Mouse (Mus musculus) embryonic fibroblast, embryonic 13.5 days (primary cell): ENCODE measurements at regions not wholly inside any gene's neighbourhood (a gene's known extent, or its start where the extent isn't known, plus 50 kb on each side); places are given as distances from the start of the nearest gene placed in this dataset.

Source experiments
- H3K27ac ChIP-seq: 2 replicates; pipeline ENCODE4 v1.5.1; 2012; ENCODE audit warnings: low read length, control low read depth, inconsistent platforms; ENCODE audit not compliant: insufficient read depth
- H3K4me1 ChIP-seq: 2 replicates; pipeline ENCODE4 v1.6.1; 2011; ENCODE audit warnings: low read length; ENCODE audit not compliant: control insufficient read depth, insufficient read depth
- H3K4me3 ChIP-seq: 2 replicates; pipeline ENCODE4 v1.5.1; 2011; ENCODE audit warnings: mild to moderate bottlenecking, control low read depth, low read length; ENCODE audit not compliant: insufficient read depth
- CTCF ChIP-seq: IDR thresholded peaks from 2 replicates; pipeline ENCODE4 v1.5.1; 2011; ENCODE audit warnings: mild to moderate bottlenecking, control low read depth, low read length, moderate library complexity, borderline replicate concordance; ENCODE audit not compliant: insufficient read depth
- POLR2A ChIP-seq: IDR thresholded peaks from 2 replicates; pipeline ENCODE4 v1.6.1; 2011; ENCODE audit warnings: low read depth, mild to moderate bottlenecking, control low read depth, low read length, moderate library complexity

- no peak overlapping the region for H3K27ac ChIP-seq
- TF ChIP-seq POLR2A (no peak), CTCF (no peak)
These were observed 53.3 kb upstream of the Creb5 start for GRCm38 (mm10) chr6:53233777-53234176.

GRCm38 (mm10) chr6:53232616-53233015, 54.5 kb upstream of the Creb5 start:
- no peak for TF ChIP-seq CTCF
- TF ChIP-seq POLR2A: no peak
- Histone ChIP-seq H3K4me3 (no peak overlapping the region), H3K27ac (no peak overlapping the region), H3K4me1 (no peaks in the 10 kb centered on the region)

More at GRCm38 (mm10) chr6:53233777-53234176, 53.3 kb upstream of the Creb5 start:
- no peak overlapping the region for H3K4me3 ChIP-seq
- no peaks in the 10 kb centered on the region for H3K4me1 ChIP-seq

- Histone ChIP-seq H3K4me1 (no peaks in the 10 kb centered on the region), H3K27ac (no peak overlapping the region), H3K4me3 (no peak overlapping the region)
- no peak for TF ChIP-seq CTCF
These were observed 57.7 kb upstream of the Creb5 start for GRCm38 (mm10) chr6:53229350-53229749.

GRCm38 (mm10) chr6:53222104-53222503, 65.0 kb upstream of the Creb5 start:
- Histone ChIP-seq H3K27ac (no peak overlapping the region), H3K4me3 (no peak overlapping the region), H3K4me1 (no peaks in the 10 kb centered on the region; the same call in 1 of the 2 replicates)
- no peak for TF ChIP-seq CTCF
- TF ChIP-seq POLR2A: no peak

GRCm38 (mm10) chr6:53221668-53222005, 65.4 kb upstream of the Creb5 start:
- no peak overlapping the region for H3K4me3 ChIP-seq

GRCm38 (mm10) chr6:53220784-53221667, 66.0 kb upstream of the Creb5 start:
- Histone ChIP-seq H3K4me1 (no peaks in the 10 kb centered on the region; the same call in 1 of the 2 replicates), H3K4me3 (no peak overlapping the region), H3K27ac (no peak overlapping the region)
- no peak for TF ChIP-seq CTCF
- TF ChIP-seq POLR2A: no peak

More at GRCm38 (mm10) chr6:53221668-53222005, 65.4 kb upstream of the Creb5 start:
- no peak for TF ChIP-seq CTCF
- no peak for TF ChIP-seq POLR2A
- Histone ChIP-seq H3K27ac (no peak overlapping the region), H3K4me1 (no peaks in the 10 kb centered on the region; the same call in 1 of the 2 replicates)

- Histone ChIP-seq H3K27ac (no peak overlapping the region), H3K4me1 (no peaks in the 10 kb centered on the region; the same call in 1 of the 2 replicates), H3K4me3 (no peak overlapping the region)
- TF ChIP-seq CTCF: no peak
These were observed 68.2 kb upstream of the Creb5 start for GRCm38 (mm10) chr6:53218871-53219286.

GRCm38 (mm10) chr6:53217234-53218015, 69.6 kb upstream of the Creb5 start:
- no peak overlapping the region for H3K27ac ChIP-seq
- H3K4me1 ChIP-seq: no peaks in the 10 kb centered on the region; the same call in 1 of the 2 replicates
- H3K4me3 ChIP-seq: no peak overlapping the region
- TF ChIP-seq CTCF (peak; percentile 51), POLR2A (no peak)

- H3K4me1 ChIP-seq: peaks cover 4% of the 10 kb centered on the region; the same call in 1 of the 2 replicates
- TF ChIP-seq CTCF (no peak), POLR2A (no peak)
- H3K27ac ChIP-seq: no peak overlapping the region
- H3K4me3 ChIP-seq: no peak overlapping the region
These were observed 70.4 kb upstream of the Creb5 start for GRCm38 (mm10) chr6:53216715-53217114.

GRCm38 (mm10) chr6:53211420-53211819, 75.7 kb upstream of the Creb5 start:
- TF ChIP-seq CTCF: no peak
- no peak for TF ChIP-seq POLR2A
- H3K4me3 ChIP-seq: no peak overlapping the region
- H3K27ac ChIP-seq: no peak overlapping the region
- peaks cover 8% of the 10 kb centered on the region; the same call in 1 of the 2 replicates for H3K4me1 ChIP-seq
